Mouse (Mus musculus): ENCODE measurements around the gene Tcirg1.

- no peak for TF ChIP-seq CHD2 (IDR thresholded peaks at IDR 0.05; ENCODE audit: low read depth, low read length)
- TF ChIP-seq ZC3H11A (IDR thresholded peaks at IDR 0.05; ENCODE audit: borderline replicate concordance, low read depth, low read length), result no peak
- no peak for TF ChIP-seq HCFC1 (IDR thresholded peaks at IDR 0.05; ENCODE audit: borderline replicate concordance, insufficient read depth, low read length)
- TF ChIP-seq ZNF384 (IDR thresholded peaks at IDR 0.05; ENCODE audit: low read depth, low read length), result no peak
Observed at GRCm38 (mm10) chr19:3906795-3907786, at the start of gene Tcirg1.
